Mouse (Mus musculus) layer of hippocampus, postnatal 25 days (tissue): ENCODE results near the gene Teddm1a. TPM values are rescaled to one million over a fixed set of nuclear protein-coding genes. Genes with fewer than 3 reads are reported as not detected.

ENCODE experiments used
- DNase-seq, 2 experiments: peaks; one replicate each; pipeline ENCODE4 v3.0.0; 2022; ENCODE audit warnings: mixed read lengths in 2 of 2, low spot score in 1 of 2; ENCODE audit errors: extremely low spot score in 1 of 2
- total RNA-seq, 2 experiments: library from RNA; stranded (reverse); gene quantifications; 2 replicates each; pipeline ENCODE4 v1.2.3; 2021

Teddm1a gene
- total RNA-seq, 2 experiments from 2014 or later: not detected

GRCm38 (mm10) chr1:153903006-153903405 lies 11.5 kb downstream of the Teddm1a start:
- no peak for DNase-seq

- no peak for DNase-seq
Observed at GRCm38 (mm10) chr1:153904236-153904635, 12.7 kb downstream of the Teddm1a start.

- DNase-seq: no peak
Observed at GRCm38 (mm10) chr1:153905884-153906283, 14.3 kb downstream of the Teddm1a start.

GRCm38 (mm10) chr1:153908208-153908607 lies 16.7 kb downstream of the Teddm1a start:
- no peak for DNase-seq

- DNase-seq: no peak
Observed at GRCm38 (mm10) chr1:153908741-153909140, 17.2 kb downstream of the Teddm1a start.

- no peak for DNase-seq
Observed at GRCm38 (mm10) chr1:153909213-153909962, 17.8 kb downstream of the Teddm1a start.

- no peak for DNase-seq
Observed at GRCm38 (mm10) chr1:153909963-153910291, 18.4 kb downstream of the Teddm1a start.

GRCm38 (mm10) chr1:153910423-153910822 lies 18.9 kb downstream of the Teddm1a start:
- no peak for DNase-seq

GRCm38 (mm10) chr1:153911276-153911795 lies 19.8 kb downstream of the Teddm1a start:
- no peak for DNase-seq

GRCm38 (mm10) chr1:153913869-153914268 lies 22.3 kb downstream of the Teddm1a start:
- no peak for DNase-seq

- no peak for DNase-seq
Observed at GRCm38 (mm10) chr1:153918521-153919206, 27.1 kb downstream of the Teddm1a start.

- DNase-seq: no peak
Observed at GRCm38 (mm10) chr1:153921642-153922041, 30.1 kb downstream of the Teddm1a start.

- DNase-seq: no peak
Observed at GRCm38 (mm10) chr1:153922571-153923021, 31.1 kb downstream of the Teddm1a start.

- DNase-seq: no peak
Observed at GRCm38 (mm10) chr1:153924395-153925385, 33.1 kb downstream of the Teddm1a start.

- DNase-seq: no peak
Observed at GRCm38 (mm10) chr1:153930431-153930830, 38.9 kb downstream of the Teddm1a start.

- no peak for DNase-seq
Observed at GRCm38 (mm10) chr1:153933772-153934171, 42.2 kb downstream of the Teddm1a start.

- DNase-seq: no peak
Observed at GRCm38 (mm10) chr1:153935844-153936380, 44.4 kb downstream of the Teddm1a start.

GRCm38 (mm10) chr1:153937025-153937424 lies 45.5 kb downstream of the Teddm1a start:
- DNase-seq: no peak

GRCm38 (mm10) chr1:153940986-153941385 lies 49.4 kb downstream of the Teddm1a start:
- no peak for DNase-seq
